Mouse (Mus musculus): ENCODE results near the gene B3gnt7.

DNA sequence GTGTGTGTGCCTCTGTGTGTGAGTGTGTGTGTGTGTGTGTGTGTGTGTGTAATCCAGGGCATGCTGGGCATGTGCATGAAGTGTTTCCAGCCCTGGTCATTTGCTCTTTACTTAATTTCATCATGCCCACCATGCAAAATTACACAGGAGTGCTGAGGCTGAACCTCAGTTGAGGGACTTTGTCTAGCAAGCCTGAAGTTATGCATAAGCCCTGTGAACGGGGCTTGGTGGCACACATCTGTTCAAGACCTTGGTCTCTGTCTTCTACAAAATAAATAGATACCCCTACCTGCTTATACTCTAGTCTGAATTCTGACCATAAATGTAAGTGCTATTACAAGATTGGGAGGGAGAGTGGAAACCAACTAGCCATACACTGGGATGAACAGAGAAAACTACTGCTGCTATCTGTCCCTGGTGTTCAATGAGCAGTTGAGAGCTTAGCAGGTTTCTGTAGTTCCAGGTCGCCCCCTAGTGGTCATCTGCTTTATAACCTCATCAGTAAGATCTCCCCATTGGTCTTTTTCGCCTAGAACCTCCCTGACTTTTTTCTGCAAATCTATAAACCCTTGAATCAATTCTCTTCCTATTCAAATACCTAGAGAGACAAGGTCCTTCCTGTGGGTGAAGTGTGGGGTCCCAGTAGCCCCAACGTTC lies 36.7 kb downstream of the B3gnt7 start:
- TF ChIP-seq CTCF (IDR thresholded peaks at IDR 0.05; ENCODE audit: borderline replicate concordance, insufficient read depth, low read depth, low read length) (peak; percentile 84), POLR2A (IDR thresholded peaks at IDR 0.05; ENCODE audit: borderline replicate concordance, insufficient read depth, low read length) (no peak)

Data from cerebellum, adult 2 months (tissue).